Comparison of ENCODE assay signal across 20 mouse cellular contexts in the genomic region with DNA sequence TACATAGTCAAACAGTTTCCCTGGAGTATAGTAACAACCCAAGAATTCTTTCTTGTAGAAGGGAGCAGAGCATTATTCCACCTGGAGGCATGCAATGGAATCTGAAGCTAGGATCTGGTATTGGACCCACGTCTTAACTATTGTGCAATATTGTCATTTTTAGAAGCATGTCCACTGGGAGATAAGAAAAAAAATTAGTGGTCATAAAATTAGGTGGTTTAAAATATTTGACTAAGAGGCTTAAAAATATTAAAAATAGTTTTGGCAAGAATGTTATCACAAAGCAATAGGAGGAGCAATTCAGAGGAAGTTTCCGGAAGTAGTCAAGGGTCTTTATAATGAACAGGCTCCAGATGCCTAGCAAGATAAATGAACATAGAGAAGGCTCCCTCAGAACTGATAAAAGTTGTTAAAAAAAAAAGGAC. TPM values are rescaled to one million over a fixed set of nuclear protein-coding genes. Genes with fewer than 3 reads are reported as not detected.
DNase-seq lines count a peak whose midpoint lies in the region; ATAC-seq and TF ChIP-seq lines count a peak whose summit lies in the region.
"Had no signal": no experiment of that assay in that cellular context is flagged by ENCODE, and none has a peak within 500 bp of the region (broad histone marks: within the 10 kb centered on the region; RNA-seq: fewer than 3 reads in every experiment).

No protein-coding gene starts in this region.

- WGBS in kidney, embryonic 14.5 days: 43% methylated on average over 2 of the region's 2 CpGs
- 18% methylated on average over 2 of the region's 2 CpGs for WGBS in liver, postnatal 0 days (ENCODE audit: insufficient replicate concordance)
- WGBS in midbrain, embryonic 14.5 days: 76% methylated on average over 2 of the region's 2 CpGs

- no peaks in the 10 kb centered on the region for H3K79me3 ChIP-seq in C2C12 (ENCODE audit: low read depth)

- H3K4me2 ChIP-seq in kidney, embryonic 14.5 days (replicated peaks; ENCODE audit: low read depth, low read length): no peak overlapping the region
- no peak overlapping the region for H3K4me2 ChIP-seq in liver, postnatal 0 days (ENCODE audit: low read depth, low read length)
- no peak overlapping the region for H3K4me2 ChIP-seq in midbrain, embryonic 14.5 days (ENCODE audit: low read length)
- H3K4me2 ChIP-seq: midbrain, embryonic 13.5 days had no signal

- H3K36me3 ChIP-seq in kidney, embryonic 14.5 days (ENCODE audit: control insufficient read depth, insufficient read depth, low read length): no peaks in the 10 kb centered on the region
- H3K36me3 ChIP-seq in C2C12 (ENCODE audit: control insufficient read depth, insufficient read depth): no peaks in the 10 kb centered on the region
- H3K36me3 ChIP-seq in liver, postnatal 0 days (replicated peaks; ENCODE audit: insufficient read depth, low read length): no peaks in the 10 kb centered on the region
- no peaks in the 10 kb centered on the region for H3K36me3 ChIP-seq in midbrain, embryonic 14.5 days (ENCODE audit: control insufficient read depth, insufficient read depth, low read length)
- H3K36me3 ChIP-seq: midbrain, embryonic 13.5 days had no signal

- H3K27ac ChIP-seq in kidney, embryonic 14.5 days (ENCODE audit: low read depth, low read length): no peak overlapping the region
- peak overlapping the region; percentile 53 for H3K27ac ChIP-seq in liver, postnatal 0 days (ENCODE audit: low read depth)
- no peak overlapping the region for H3K27ac ChIP-seq in midbrain, embryonic 14.5 days (replicated peaks; ENCODE audit: low read depth, low read length)
- H3K27ac ChIP-seq: midbrain, embryonic 13.5 days had no signal

- no peak overlapping the region for H3K9ac ChIP-seq in kidney, embryonic 14.5 days (ENCODE audit: low read depth, low read length)
- H3K9ac ChIP-seq in liver, postnatal 0 days (replicated peaks): no peak overlapping the region
- no peak overlapping the region for H3K9ac ChIP-seq in midbrain, embryonic 14.5 days (replicated peaks; ENCODE audit: low read length)
- H3K9ac ChIP-seq: midbrain, embryonic 13.5 days had no signal

- no peak for TF ChIP-seq CTCF in C2C12 (IDR thresholded peaks at IDR 0.05; ENCODE audit: control insufficient read depth, insufficient read depth, insufficient read length)
- no peak for TF ChIP-seq CTCF in liver, postnatal 0 days (IDR thresholded peaks at IDR 0.05; ENCODE audit: low read depth)

- peak; percentile 56; the same call in 1 of the 2 replicates for ATAC-seq in kidney, embryonic 14.5 days (ENCODE audit: low FRiP score, low TSS enrichment)
- peak; percentile 34 for ATAC-seq in common myeloid progenitor, adult 5-6 weeks (replicated peaks; ENCODE audit: low read depth, poor library complexity, severe bottlenecking)
- peak; percentile 41 for ATAC-seq in liver, postnatal 0 days
- ATAC-seq in midbrain, embryonic 14.5 days (ENCODE audit: low FRiP score, low TSS enrichment): no peak
- ATAC-seq: midbrain, embryonic 13.5 days had no signal

- no peaks in the 10 kb centered on the region for H3K4me1 ChIP-seq in kidney, embryonic 14.5 days (ENCODE audit: control insufficient read depth, insufficient read depth, low read length)
- H3K4me1 ChIP-seq in liver, postnatal 0 days (ENCODE audit: insufficient read depth): peaks cover 19% of the 10 kb centered on the region
- H3K4me1 ChIP-seq in midbrain, embryonic 14.5 days (ENCODE audit: control insufficient read depth, insufficient read depth, low read length): no peaks in the 10 kb centered on the region

- H3ac ChIP-seq in C2C12 (ENCODE audit: control insufficient read depth, insufficient read length, low read depth): no peak overlapping the region

- DNase-seq in kidney, adult 9 months: no peak
- no peak for DNase-seq in liver, postnatal 0 days
- no peak for DNase-seq in gastrocnemius, postnatal 25 days
- DNase-seq in adrenal gland, adult 8-10 months: no peak
- DNase-seq in midbrain, embryonic 14.5 days: no peak

- H3K9me3 ChIP-seq in kidney, embryonic 14.5 days (ENCODE audit: control insufficient read depth, low read length): no peaks in the 10 kb centered on the region
- no peaks in the 10 kb centered on the region for H3K9me3 ChIP-seq in liver, postnatal 0 days (ENCODE audit: low read length)
- no peaks in the 10 kb centered on the region for H3K9me3 ChIP-seq in midbrain, embryonic 14.5 days (ENCODE audit: control insufficient read depth, low read length)
- H3K9me3 ChIP-seq: midbrain, embryonic 13.5 days had no signal

- H3K27me3 ChIP-seq in kidney, embryonic 14.5 days (ENCODE audit: control insufficient read depth, insufficient read depth, low read length): no peaks in the 10 kb centered on the region
- no peaks in the 10 kb centered on the region for H3K27me3 ChIP-seq in C2C12 (ENCODE audit: control insufficient read depth, insufficient read depth, insufficient read length)
- no peaks in the 10 kb centered on the region for H3K27me3 ChIP-seq in liver, postnatal 0 days (ENCODE audit: insufficient read depth, low read length)
- H3K27me3 ChIP-seq in midbrain, embryonic 14.5 days (ENCODE audit: control insufficient read depth, insufficient read depth, low read length): no peaks in the 10 kb centered on the region
- H3K27me3 ChIP-seq: midbrain, embryonic 13.5 days had no signal

- H3K4me3 ChIP-seq in kidney, embryonic 14.5 days (ENCODE audit: low read length): no peak overlapping the region
- H3K4me3 ChIP-seq in C2C12 (ENCODE audit: insufficient read depth, poor library complexity, severe bottlenecking): no peak overlapping the region
- no peak overlapping the region for H3K4me3 ChIP-seq in liver, postnatal 0 days (ENCODE audit: low read depth, low read length)
- no peak overlapping the region for H3K4me3 ChIP-seq in midbrain, embryonic 14.5 days (replicated peaks; ENCODE audit: low read depth, low read length)
- H3K4me3 ChIP-seq: midbrain, embryonic 13.5 days had no signal

- peak; percentile 54; the same call in 1 of the 2 replicates for TF ChIP-seq EP300 in liver, postnatal 0 days (IDR thresholded peaks at IDR 0.05; ENCODE audit: low read depth)

- H3K79me2 ChIP-seq in C2C12 (ENCODE audit: control insufficient read depth, insufficient read depth): no peaks in the 10 kb centered on the region

TF ChIP-seq in C2C12, 6 proteins besides CTCF, POLR2A, EP300 and RAD21:
- peak; percentile 73 for TF ChIP-seq CEBPB (IDR thresholded peaks at IDR 0.05; ENCODE audit: low read depth)
- no peak for TF ChIP-seq MAX (IDR thresholded peaks at IDR 0.05)

RNA-seq across cellular contexts. Expression of a gene that starts 16.4 kb away (rescaled TPM):
- polyA plus RNA-seq in kidney, embryonic 14.5 days (2014; fragmentation: Nextera tagmentation; extraction: Ambion mirVana): not detected in 2 replicates
- polyA plus RNA-seq in C2C12 (2012; fragmentation: generic; extraction: Trizol): not detected
- total RNA-seq in common myeloid progenitor, adult 5-6 weeks (2017): not detected in 2 replicates
- polyA plus RNA-seq in liver, postnatal 0 days (2015; fragmentation: Nextera tagmentation; extraction: Ambion mirVana): 0.40 and 0.42 TPM in 2 replicates
- total RNA-seq in gastrocnemius, postnatal 25 days (2021): not detected
- total RNA-seq in adrenal gland, adult 8-10 months (2022): not detected
- polyA plus RNA-seq in midbrain, embryonic 14.5 days (2014; fragmentation: Nextera tagmentation; extraction: Ambion mirVana): not detected in 2 replicates
- total RNA-seq: ES-E14; gastrocnemius, postnatal 14 days had no signal
- polyA plus RNA-seq: embryonic facial prominence, embryonic 11.5 days; hindbrain, embryonic 11.5 days; intestine, embryonic 14.5 days; limb, embryonic 11.5 days; midbrain, embryonic 13.5 days; neural tube, embryonic 11.5 days had no signal

RNA-seq across cellular contexts. Expression of a gene that starts 60.0 kb away (rescaled TPM):
- polyA plus RNA-seq in kidney, embryonic 14.5 days (2014; fragmentation: Nextera tagmentation; extraction: Ambion mirVana): not detected in 2 replicates
- polyA plus RNA-seq in C2C12 (2012; fragmentation: generic; extraction: Trizol): not detected
- total RNA-seq in common myeloid progenitor, adult 5-6 weeks (2017): not detected in 2 replicates
- 0.09 TPM in 1 of 2 replicates, not detected in the other for polyA plus RNA-seq in liver, postnatal 0 days (2015; fragmentation: Nextera tagmentation; extraction: Ambion mirVana)
- not detected for total RNA-seq in gastrocnemius, postnatal 25 days (2021)
- total RNA-seq in adrenal gland, adult 8-10 months (2022): not detected
- not detected in 2 replicates for polyA plus RNA-seq in midbrain, embryonic 14.5 days (2014; fragmentation: Nextera tagmentation; extraction: Ambion mirVana)
- total RNA-seq: adrenal gland, postnatal 4 days; ES-E14; gastrocnemius, postnatal 14 days had no signal
- polyA plus RNA-seq: embryonic facial prominence, embryonic 11.5 days; heart, embryonic 14.5 days; hindbrain, embryonic 11.5 days; intestine, embryonic 14.5 days; limb, embryonic 11.5 days; lung, postnatal 0 days; midbrain, embryonic 13.5 days; neural tube, embryonic 11.5 days; testis, adult 2 months had no signal
